Mouse (Mus musculus): ENCODE results near the gene Sorcs2. TPM values are rescaled to one million over a fixed set of nuclear protein-coding genes. Genes with fewer than 3 reads are reported as not detected.

The Sorcs2 gene
- polyA plus RNA-seq, 1 experiment from 2014 or later, result 5.1 TPM

DNA sequence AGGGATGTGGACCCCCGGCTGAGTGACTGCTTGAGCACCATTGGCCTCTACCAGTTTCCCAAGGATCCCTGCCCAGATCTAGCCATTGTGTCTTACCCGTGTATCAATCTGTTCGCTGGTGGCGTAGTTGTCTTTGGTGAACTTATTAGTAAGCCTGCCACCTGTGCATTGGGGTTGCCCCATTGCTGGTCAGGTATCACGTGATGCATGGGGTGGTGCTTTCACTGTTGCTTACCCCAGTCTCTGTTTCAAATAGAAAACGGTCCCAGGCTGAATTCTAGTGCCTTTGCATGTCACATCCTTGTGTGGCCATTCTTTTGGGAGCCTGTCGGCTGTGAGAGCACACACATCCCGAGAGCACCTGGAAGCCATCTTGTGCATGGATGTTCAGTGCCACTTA is 409.9 kb downstream of the Sorcs2 start:
- 86% methylated on average over 8 of the region's 8 CpGs for WGBS
- Histone ChIP-seq H3K9me3 (replicated peaks; ENCODE audit: control insufficient read depth, low read length) (no peaks in the 10 kb centered on the region), H3K36me3 (ENCODE audit: control insufficient read depth, insufficient read depth, low read length) (peaks cover 69% of the 10 kb centered on the region), H3K9ac (ENCODE audit: low read length) (no peak overlapping the region), H3K4me2 (ENCODE audit: low read length) (no peak overlapping the region), H3K4me3 (ENCODE audit: low read depth, low read length) (no peak overlapping the region), H3K27me3 (replicated peaks; ENCODE audit: control insufficient read depth, insufficient read depth, low read length) (no peaks in the 10 kb centered on the region), H3K27ac (ENCODE audit: low read depth, low read length) (no peak overlapping the region), H3K4me1 (ENCODE audit: control insufficient read depth, insufficient read depth, low read length) (no peaks in the 10 kb centered on the region)
- ATAC-seq, result no peak
- DNase-seq (ENCODE audit: low spot score), result no peak

DNA sequence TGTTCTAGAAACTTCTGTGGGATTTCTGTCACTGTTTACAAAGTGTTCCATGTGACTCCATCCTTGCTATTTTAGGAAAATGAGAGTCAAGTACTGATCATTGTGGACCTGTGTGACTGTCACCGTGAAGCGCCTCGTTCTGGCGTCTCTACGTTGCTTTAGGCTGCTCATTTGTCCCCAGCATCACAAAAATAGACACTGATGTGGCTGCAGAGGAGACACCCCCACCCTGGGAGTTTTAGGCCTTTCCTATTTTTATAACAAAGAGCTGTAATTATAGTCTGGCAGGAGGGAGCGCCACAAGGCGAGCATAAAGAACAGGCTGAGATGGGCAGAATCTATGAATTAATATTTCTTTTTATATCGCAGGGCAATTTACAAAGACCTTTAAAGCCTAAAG is 412.3 kb downstream of the Sorcs2 start:
- no peak overlapping the region for H3K4me3 ChIP-seq (ENCODE audit: low read depth, low read length)
- H3K9me3 ChIP-seq (replicated peaks; ENCODE audit: control insufficient read depth, low read length), result no peaks in the 10 kb centered on the region
- no peak overlapping the region for H3K9ac ChIP-seq (ENCODE audit: low read length)
- H3K27ac ChIP-seq (ENCODE audit: low read depth, low read length), result no peak overlapping the region
- no peak overlapping the region for H3K4me2 ChIP-seq (ENCODE audit: low read length)
- peaks cover 65% of the 10 kb centered on the region for H3K36me3 ChIP-seq (ENCODE audit: control insufficient read depth, insufficient read depth, low read length)
- no peak for ATAC-seq
- peak; percentile 11 for DNase-seq (ENCODE audit: low spot score)
- WGBS, result 68% methylated on average over 8 of the region's 8 CpGs
- no peaks in the 10 kb centered on the region for H3K27me3 ChIP-seq (replicated peaks; ENCODE audit: control insufficient read depth, insufficient read depth, low read length)
- no peaks in the 10 kb centered on the region for H3K4me1 ChIP-seq (ENCODE audit: control insufficient read depth, insufficient read depth, low read length)

DNA sequence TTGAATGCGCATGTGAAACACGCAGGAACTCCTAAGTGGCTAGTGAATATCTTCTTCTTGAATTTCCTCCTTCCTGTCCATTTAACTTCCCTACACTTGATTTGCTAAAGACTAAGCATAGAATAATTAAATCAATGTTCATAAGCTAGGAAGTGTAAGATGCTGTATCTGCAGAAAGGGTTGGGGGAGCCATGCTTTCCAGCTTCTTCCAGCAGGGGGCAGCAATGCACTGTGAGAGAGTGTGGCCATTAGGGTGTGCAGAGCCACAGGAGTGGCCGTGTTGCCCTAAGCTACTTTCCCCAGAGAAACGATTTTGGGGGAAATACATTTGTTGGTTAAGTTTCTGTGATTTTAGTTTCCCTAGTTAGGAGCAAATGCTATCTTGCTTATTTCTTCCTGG is 416.0 kb downstream of the Sorcs2 start:
- Histone ChIP-seq H3K4me3 (ENCODE audit: low read depth, low read length) (no peak overlapping the region), H3K27ac (ENCODE audit: low read depth, low read length) (no peak overlapping the region), H3K36me3 (ENCODE audit: control insufficient read depth, insufficient read depth, low read length) (peaks cover 54% of the 10 kb centered on the region), H3K9ac (ENCODE audit: low read length) (no peak overlapping the region), H3K4me2 (ENCODE audit: low read length) (no peak overlapping the region), H3K27me3 (replicated peaks; ENCODE audit: control insufficient read depth, insufficient read depth, low read length) (no peaks in the 10 kb centered on the region), H3K9me3 (replicated peaks; ENCODE audit: control insufficient read depth, low read length) (no peaks in the 10 kb centered on the region), H3K4me1 (ENCODE audit: control insufficient read depth, insufficient read depth, low read length) (no peaks in the 10 kb centered on the region)
- ATAC-seq (peak; percentile 77), DNase-seq (ENCODE audit: low spot score) (peak; percentile 84)
- 42% methylated on average over 4 of the region's 4 CpGs for WGBS

DNA sequence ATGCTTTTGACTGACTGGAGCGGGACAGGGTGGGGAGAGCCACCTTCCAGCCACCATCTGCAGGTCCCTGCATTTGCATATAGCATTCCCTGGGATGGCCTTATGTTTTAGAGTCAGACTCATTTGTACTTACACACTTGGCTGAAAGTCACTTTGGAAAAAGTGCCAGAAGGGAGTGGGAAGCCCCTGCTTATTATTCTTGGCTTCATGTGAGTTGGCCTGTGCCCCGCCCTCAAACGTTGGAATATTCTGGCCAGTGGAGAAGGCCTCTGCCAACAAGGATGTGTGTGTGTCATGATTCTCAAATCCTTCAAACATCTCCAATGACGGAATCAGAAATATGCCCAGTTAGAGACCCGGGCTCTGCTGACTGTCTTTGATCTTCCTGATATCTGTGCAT is 416.6 kb downstream of the Sorcs2 start:
- ATAC-seq (no peak), DNase-seq (ENCODE audit: low spot score) (no peak)
- Histone ChIP-seq H3K4me1 (ENCODE audit: control insufficient read depth, insufficient read depth, low read length) (no peaks in the 10 kb centered on the region), H3K4me2 (ENCODE audit: low read length) (no peak overlapping the region), H3K27me3 (replicated peaks; ENCODE audit: control insufficient read depth, insufficient read depth, low read length) (no peaks in the 10 kb centered on the region), H3K9ac (ENCODE audit: low read length) (no peak overlapping the region), H3K9me3 (replicated peaks; ENCODE audit: control insufficient read depth, low read length) (no peaks in the 10 kb centered on the region), H3K4me3 (ENCODE audit: low read depth, low read length) (no peak overlapping the region), H3K36me3 (ENCODE audit: control insufficient read depth, insufficient read depth, low read length) (peaks cover 55% of the 10 kb centered on the region), H3K27ac (ENCODE audit: low read depth, low read length) (no peak overlapping the region)
- 89% methylated on average over 5 of the region's 5 CpGs for WGBS

GRCm38 (mm10) chr5:35980542-35980941 is 417.4 kb downstream of the Sorcs2 start:
- 91% methylated on average over 5 of the region's 5 CpGs for WGBS
- DNase-seq (ENCODE audit: low spot score) (no peak), ATAC-seq (no peak)
- no peak overlapping the region for H3K4me3 ChIP-seq (ENCODE audit: low read depth, low read length)
- no peak overlapping the region for H3K9ac ChIP-seq (ENCODE audit: low read length)
- no peak overlapping the region for H3K27ac ChIP-seq (ENCODE audit: low read depth, low read length)
- H3K4me1 ChIP-seq (ENCODE audit: control insufficient read depth, insufficient read depth, low read length), result no peaks in the 10 kb centered on the region
- peaks cover 59% of the 10 kb centered on the region for H3K36me3 ChIP-seq (ENCODE audit: control insufficient read depth, insufficient read depth, low read length)
- no peaks in the 10 kb centered on the region for H3K9me3 ChIP-seq (replicated peaks; ENCODE audit: control insufficient read depth, low read length)
- no peak overlapping the region for H3K4me2 ChIP-seq (ENCODE audit: low read length)
- H3K27me3 ChIP-seq (replicated peaks; ENCODE audit: control insufficient read depth, insufficient read depth, low read length), result no peaks in the 10 kb centered on the region

GRCm38 (mm10) chr5:35975681-35976080 is 422.3 kb downstream of the Sorcs2 start:
- Histone ChIP-seq H3K4me3 (ENCODE audit: low read depth, low read length) (no peak overlapping the region), H3K27me3 (replicated peaks; ENCODE audit: control insufficient read depth, insufficient read depth, low read length) (no peaks in the 10 kb centered on the region), H3K4me2 (ENCODE audit: low read length) (no peak overlapping the region), H3K9me3 (replicated peaks; ENCODE audit: control insufficient read depth, low read length) (no peaks in the 10 kb centered on the region), H3K27ac (ENCODE audit: low read depth, low read length) (no peak overlapping the region), H3K36me3 (ENCODE audit: control insufficient read depth, insufficient read depth, low read length) (peaks cover 46% of the 10 kb centered on the region), H3K9ac (ENCODE audit: low read length) (no peak overlapping the region), H3K4me1 (ENCODE audit: control insufficient read depth, insufficient read depth, low read length) (no peaks in the 10 kb centered on the region)
- WGBS, result 14% methylated on average over 5 of the region's 5 CpGs
- DNase-seq (ENCODE audit: low spot score) (peak; percentile 83), ATAC-seq (peak; percentile 80)

GRCm38 (mm10) chr5:35974265-35974664 is 423.7 kb downstream of the Sorcs2 start:
- Histone ChIP-seq H3K9me3 (replicated peaks; ENCODE audit: control insufficient read depth, low read length) (no peaks in the 10 kb centered on the region), H3K4me3 (ENCODE audit: low read depth, low read length) (no peak overlapping the region), H3K4me1 (ENCODE audit: control insufficient read depth, insufficient read depth, low read length) (no peaks in the 10 kb centered on the region), H3K36me3 (ENCODE audit: control insufficient read depth, insufficient read depth, low read length) (peaks cover 59% of the 10 kb centered on the region), H3K9ac (ENCODE audit: low read length) (no peak overlapping the region), H3K27ac (ENCODE audit: low read depth, low read length) (no peak overlapping the region), H3K4me2 (ENCODE audit: low read length) (no peak overlapping the region), H3K27me3 (replicated peaks; ENCODE audit: control insufficient read depth, insufficient read depth, low read length) (no peaks in the 10 kb centered on the region)
- DNase-seq (ENCODE audit: low spot score), result no peak
- ATAC-seq, result no peak
- 86% methylated on average over 15 of the region's 15 CpGs for WGBS

GRCm38 (mm10) chr5:35973800-35974199 is 424.1 kb downstream of the Sorcs2 start:
- DNase-seq (ENCODE audit: low spot score) (peak; percentile 27), ATAC-seq (no peak)
- H3K4me1 ChIP-seq (ENCODE audit: control insufficient read depth, insufficient read depth, low read length), result no peaks in the 10 kb centered on the region
- WGBS, result 83% methylated on average over 12 of the region's 12 CpGs
- no peak overlapping the region for H3K27ac ChIP-seq (ENCODE audit: low read depth, low read length)
- no peak overlapping the region for H3K9ac ChIP-seq (ENCODE audit: low read length)
- H3K4me2 ChIP-seq (ENCODE audit: low read length), result no peak overlapping the region
- H3K4me3 ChIP-seq (ENCODE audit: low read depth, low read length), result no peak overlapping the region
- no peaks in the 10 kb centered on the region for H3K27me3 ChIP-seq (replicated peaks; ENCODE audit: control insufficient read depth, insufficient read depth, low read length)
- H3K9me3 ChIP-seq (replicated peaks; ENCODE audit: control insufficient read depth, low read length), result no peaks in the 10 kb centered on the region
- peaks cover 59% of the 10 kb centered on the region for H3K36me3 ChIP-seq (ENCODE audit: control insufficient read depth, insufficient read depth, low read length)

GRCm38 (mm10) chr5:35972739-35973138 is 425.2 kb downstream of the Sorcs2 start:
- no peak overlapping the region for H3K4me2 ChIP-seq (ENCODE audit: low read length)
- no peaks in the 10 kb centered on the region for H3K9me3 ChIP-seq (replicated peaks; ENCODE audit: control insufficient read depth, low read length)
- no peak for DNase-seq (ENCODE audit: low spot score)
- no peaks in the 10 kb centered on the region for H3K4me1 ChIP-seq (ENCODE audit: control insufficient read depth, insufficient read depth, low read length)
- H3K27ac ChIP-seq (ENCODE audit: low read depth, low read length), result no peak overlapping the region
- no peak overlapping the region for H3K4me3 ChIP-seq (ENCODE audit: low read depth, low read length)
- peaks cover 61% of the 10 kb centered on the region for H3K36me3 ChIP-seq (ENCODE audit: control insufficient read depth, insufficient read depth, low read length)
- ATAC-seq, result no peak
- 85% methylated on average over 7 of the region's 7 CpGs for WGBS
- no peak overlapping the region for H3K9ac ChIP-seq (ENCODE audit: low read length)
- H3K27me3 ChIP-seq (replicated peaks; ENCODE audit: control insufficient read depth, insufficient read depth, low read length), result no peaks in the 10 kb centered on the region
